Mouse (Mus musculus) lung, embryonic 14.5 days (tissue): ENCODE results near the gene Cep135. TPM values are rescaled to one million over a fixed set of nuclear protein-coding genes. Genes with fewer than 3 reads are reported as not detected.
A peak's percentile ranks its signal among the peaks of the same experiment; 100 is the strongest.

ENCODE experiments used
- ATAC-seq: fragments of 200-750 bp; cut with Nextera tagmentation; 2 replicates; pipeline ENCODE4 v1.8.0; 2017; ENCODE audit warnings: mild to moderate bottlenecking, moderate TSS enrichment, moderate library complexity; ENCODE audit not compliant: insufficient read depth
- DNase-seq: peaks from one replicate; pipeline ENCODE4 v3.0.0-alpha.2; 2015
- H3K27ac ChIP-seq: fragments of 300-500 bp; sonication (generic); 2 replicates; pipeline ENCODE4 v1.5.1; 2014; ENCODE audit warnings: low read depth, mild to moderate bottlenecking, moderate library complexity
- H3K27me3 ChIP-seq: fragments of 300-500 bp; sonication (generic); 2 replicates; pipeline ENCODE4 v1.6.1; 2014; ENCODE audit warnings: low read length, control low read depth; ENCODE audit not compliant: insufficient read depth
- H3K36me3 ChIP-seq: fragments of 300-500 bp; sonication (generic); 2 replicates; pipeline ENCODE4 v1.6.1; 2014; ENCODE audit warnings: control low read depth; ENCODE audit not compliant: insufficient read depth
- H3K4me1 ChIP-seq: fragments of 300-500 bp; sonication (generic); 2 replicates; pipeline ENCODE4 v1.6.1; 2014; ENCODE audit warnings: antibody characterized with exemption, control low read depth; ENCODE audit not compliant: insufficient read depth
- H3K4me2 ChIP-seq: fragments of 300-500 bp; sonication (generic); 2 replicates; pipeline ENCODE4 v1.6.1; 2014; ENCODE audit warnings: mild to moderate bottlenecking
- H3K4me3 ChIP-seq: fragments of 300-500 bp; sonication (generic); 2 replicates; pipeline ENCODE4 v1.5.1; 2014; ENCODE audit warnings: low read depth, low read length
- H3K9ac ChIP-seq: fragments of 300-500 bp; sonication (generic); 2 replicates; pipeline ENCODE4 v1.6.1; 2014
- H3K9me3 ChIP-seq: fragments of 300-500 bp; sonication (generic); 2 replicates; pipeline ENCODE4 v1.6.1; 2016; ENCODE audit warnings: low read depth, low read length, control low read depth
- CTCF ChIP-seq: IDR thresholded peaks from 2 replicates; pipeline ENCODE4 v1.5.1; 2016; ENCODE audit warnings: antibody characterized with exemption, low read depth
- WGBS: fragments of 180-500 bp; shearing (Covaris S2); extraction: QIAGEN DNeasy Blood & Tissue Kit; methylation state at CpG from one replicate; pipeline ENCODE4 v1.1.7; 2014; 5-methylcytosine and 5-hydroxymethylcytosine counted together
- polyA plus RNA-seq: library from polyadenylated mRNA; unstranded; fragments of >200 nt; fragmentation: Nextera tagmentation; extraction: Ambion mirVana; gene quantifications from 2 replicates; pipeline ENCODE4 v1.2.1, GENCODE M21; 2014

Gene Cep135
- polyA plus RNA-seq, 1 experiment from 2014 or later, result 9.6 TPM

- DNase-seq, result no peak
- Histone ChIP-seq H3K27me3 (no peaks in the 10 kb centered on the region), H3K9ac (no peak overlapping the region), H3K36me3 (peaks cover 85% of the 10 kb centered on the region), H3K9me3 (no peaks in the 10 kb centered on the region), H3K4me1 (no peaks in the 10 kb centered on the region), H3K27ac (no peak overlapping the region), H3K4me2 (no peak overlapping the region), H3K4me3 (no peak overlapping the region)
- 91% methylated on average over 8 of the region's 8 CpGs for WGBS
- no peak for ATAC-seq
- no peak for TF ChIP-seq CTCF
Measured at GRCm38 (mm10) chr5:76615276-76615675, 26.8 kb downstream of the Cep135 start.

GRCm38 (mm10) chr5:76616196-76616747 is 27.8 kb downstream of the Cep135 start:
- DNase-seq (no peak), ATAC-seq (no peak)
- TF ChIP-seq CTCF, result no peak
- H3K36me3 ChIP-seq, result peaks cover 82% of the 10 kb centered on the region
- H3K4me1 ChIP-seq, result no peaks in the 10 kb centered on the region
- H3K4me3 ChIP-seq, result no peak overlapping the region
- no peaks in the 10 kb centered on the region for H3K9me3 ChIP-seq
- WGBS, result 85% methylated on average over 2 of the region's 2 CpGs
- H3K27me3 ChIP-seq, result no peaks in the 10 kb centered on the region
- no peak overlapping the region for H3K27ac ChIP-seq
- no peak overlapping the region for H3K4me2 ChIP-seq
- no peak overlapping the region for H3K9ac ChIP-seq

- WGBS, result 81% methylated on average over 7 of the region's 7 CpGs
- Histone ChIP-seq H3K4me2 (no peak overlapping the region), H3K36me3 (peaks cover 80% of the 10 kb centered on the region), H3K27ac (no peak overlapping the region), H3K4me3 (no peak overlapping the region), H3K9me3 (no peaks in the 10 kb centered on the region), H3K9ac (no peak overlapping the region), H3K4me1 (no peaks in the 10 kb centered on the region), H3K27me3 (no peaks in the 10 kb centered on the region)
- no peak for ATAC-seq
- no peak for DNase-seq
- TF ChIP-seq CTCF, result no peak
Measured at GRCm38 (mm10) chr5:76618750-76619149, 30.3 kb downstream of the Cep135 start.

GRCm38 (mm10) chr5:76623759-76624158 is 35.3 kb downstream of the Cep135 start:
- no peak for DNase-seq
- Histone ChIP-seq H3K4me3 (no peak overlapping the region), H3K9me3 (no peaks in the 10 kb centered on the region), H3K9ac (no peak overlapping the region), H3K27ac (no peak overlapping the region), H3K4me1 (no peaks in the 10 kb centered on the region), H3K27me3 (no peaks in the 10 kb centered on the region), H3K36me3 (peaks cover 56% of the 10 kb centered on the region), H3K4me2 (no peak overlapping the region)
- 94% methylated on average over 9 of the region's 9 CpGs for WGBS
- no peak for TF ChIP-seq CTCF
- ATAC-seq, result no peak

- H3K4me1 ChIP-seq, result no peaks in the 10 kb centered on the region
- no peak for TF ChIP-seq CTCF
- no peak for ATAC-seq
- H3K4me3 ChIP-seq, result no peak overlapping the region
- WGBS, result 62% methylated on average over 1 of the region's 1 CpGs
- no peaks in the 10 kb centered on the region for H3K27me3 ChIP-seq
- no peak overlapping the region for H3K9ac ChIP-seq
- DNase-seq, result peak; percentile 8
- peaks cover 50% of the 10 kb centered on the region for H3K36me3 ChIP-seq
- no peak overlapping the region for H3K4me2 ChIP-seq
- no peaks in the 10 kb centered on the region for H3K9me3 ChIP-seq
- H3K27ac ChIP-seq, result no peak overlapping the region
Measured at GRCm38 (mm10) chr5:76627770-76628169, 39.3 kb downstream of the Cep135 start.

GRCm38 (mm10) chr5:76634012-76634411 is 45.5 kb downstream of the Cep135 start:
- peaks cover 70% of the 10 kb centered on the region for H3K36me3 ChIP-seq
- WGBS, result 71% methylated on average over 10 of the region's 10 CpGs

GRCm38 (mm10) chr5:76635592-76635991 is 47.1 kb downstream of the Cep135 start:
- Histone ChIP-seq H3K9me3 (no peaks in the 10 kb centered on the region), H3K27ac (no peak overlapping the region), H3K4me3 (no peak overlapping the region), H3K4me1 (no peaks in the 10 kb centered on the region), H3K9ac (no peak overlapping the region), H3K4me2 (no peak overlapping the region), H3K27me3 (no peaks in the 10 kb centered on the region), H3K36me3 (peaks cover 79% of the 10 kb centered on the region)
- DNase-seq, result peak; percentile 11
- WGBS, result 93% methylated on average over 2 of the region's 2 CpGs
- no peak for TF ChIP-seq CTCF
- no peak for ATAC-seq

More at GRCm38 (mm10) chr5:76634012-76634411, 45.5 kb downstream of the Cep135 start:
- Histone ChIP-seq H3K4me2 (no peak overlapping the region), H3K4me1 (no peaks in the 10 kb centered on the region), H3K9me3 (no peaks in the 10 kb centered on the region), H3K9ac (no peak overlapping the region), H3K4me3 (no peak overlapping the region), H3K27me3 (no peaks in the 10 kb centered on the region), H3K27ac (no peak overlapping the region)
- TF ChIP-seq CTCF, result no peak
- DNase-seq, result peak; percentile 28
- no peak for ATAC-seq
